Mouse (Mus musculus) erythroblast, adult 5-6 weeks (primary cell): ENCODE data around the gene Hyou1. TPM values are rescaled to one million over a fixed set of nuclear protein-coding genes. Genes with fewer than 3 reads are reported as not detected.
"Not testable (repeated sequence)": the region's sequence is repeated elsewhere in the genome, so short reads cannot be mapped to it uniquely, and the experiment has no call there.

Experiments used
- ATAC-seq: replicated peaks from 2 replicates; pipeline ENCODE4 v1.8.0; 2016; ENCODE audit warnings: moderate number of reproducible peaks, mild to moderate bottlenecking, moderate TSS enrichment, inconsistent platforms; ENCODE audit not compliant: poor library complexity, low FRiP score, severe bottlenecking
- total RNA-seq, 2 experiments: library from RNA; stranded (forward) in 1 of 2; stranded (reverse) in 1 of 2; fragments of 150-400 nt in 1 of 2; fragments of 200-764, 138-1000 nt in 1 of 2; gene quantifications; 2 replicates each; pipeline versions ENCODE4 v1.2.3 to v1.2.4; 2015 to 2017; ENCODE audit warnings: low replicate concordance in 2 of 2

Gene Hyou1
- total RNA-seq, 2 experiments from 2014 or later, result 14.0 to 16.7 TPM

DNA sequence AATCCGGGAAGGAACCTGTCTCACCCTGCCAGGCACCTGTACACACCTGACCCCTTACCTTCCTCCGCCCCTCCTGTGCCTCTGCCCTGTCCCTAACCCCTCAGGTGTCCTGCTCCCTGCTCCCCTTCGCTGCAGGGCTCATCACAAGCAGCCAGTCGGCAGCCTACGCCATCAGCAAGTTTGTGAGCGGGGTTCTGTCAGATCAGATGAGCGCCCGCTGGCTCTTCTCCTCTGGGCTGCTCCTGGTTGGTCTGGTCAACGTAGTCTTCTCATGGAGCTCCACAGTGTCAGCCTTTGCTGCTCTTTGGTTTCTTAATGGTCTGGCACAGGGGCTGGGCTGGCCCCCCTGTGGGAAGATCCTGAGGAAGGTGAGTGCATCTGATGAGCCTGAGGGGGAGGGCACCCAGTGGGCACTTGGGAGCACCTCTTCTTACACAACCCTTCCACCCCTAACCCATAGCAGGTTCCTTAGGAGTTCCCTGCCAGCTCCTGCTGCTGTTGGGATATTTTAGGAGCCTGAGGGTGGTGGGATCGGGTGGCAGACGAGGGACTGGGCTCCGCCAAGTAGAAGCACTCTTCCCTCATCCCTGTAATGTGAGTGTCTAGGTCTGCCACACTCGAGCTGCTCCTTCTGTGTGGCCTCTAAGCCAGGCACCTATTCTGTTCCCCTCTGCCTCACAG is 20.0 kb downstream of the Hyou1 start:
- no peak for ATAC-seq

DNA sequence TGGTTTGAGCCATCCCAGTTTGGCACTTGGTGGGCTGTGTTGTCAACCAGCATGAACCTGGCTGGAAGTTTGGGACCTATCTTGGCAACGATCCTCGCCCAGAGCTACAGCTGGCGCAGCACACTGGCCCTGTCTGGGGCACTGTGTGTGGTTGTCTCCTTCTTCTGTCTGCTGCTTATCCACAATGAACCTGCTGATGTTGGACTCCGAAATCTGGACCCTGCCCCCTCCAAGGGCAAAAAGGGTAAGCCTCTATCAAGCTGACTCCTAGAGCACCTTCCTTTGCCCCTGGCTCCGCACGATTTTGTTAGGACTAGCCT is 20.5 kb downstream of the Hyou1 start:
- ATAC-seq, result no peak

DNA sequence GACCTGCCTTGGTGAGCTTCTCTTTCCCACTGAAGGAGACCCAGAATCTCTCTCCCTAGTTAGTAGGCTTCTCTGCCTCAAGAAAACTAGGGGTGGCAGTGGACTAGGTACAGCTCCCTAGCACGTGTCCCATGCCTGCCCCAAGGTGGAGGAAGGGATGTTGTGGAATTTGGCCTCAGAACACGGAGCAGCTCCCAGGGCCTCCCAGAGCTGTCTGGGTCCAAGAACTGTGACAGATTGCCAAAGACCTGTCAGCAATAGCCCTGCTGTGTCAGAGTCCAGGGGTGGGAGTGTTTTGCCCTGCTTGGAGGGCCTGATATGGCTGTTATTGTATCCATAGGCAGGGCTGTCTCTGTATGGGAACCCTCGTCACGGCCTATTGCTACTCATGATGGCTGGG is 21.8 kb downstream of the Hyou1 start:
- ATAC-seq, result no peak

DNA sequence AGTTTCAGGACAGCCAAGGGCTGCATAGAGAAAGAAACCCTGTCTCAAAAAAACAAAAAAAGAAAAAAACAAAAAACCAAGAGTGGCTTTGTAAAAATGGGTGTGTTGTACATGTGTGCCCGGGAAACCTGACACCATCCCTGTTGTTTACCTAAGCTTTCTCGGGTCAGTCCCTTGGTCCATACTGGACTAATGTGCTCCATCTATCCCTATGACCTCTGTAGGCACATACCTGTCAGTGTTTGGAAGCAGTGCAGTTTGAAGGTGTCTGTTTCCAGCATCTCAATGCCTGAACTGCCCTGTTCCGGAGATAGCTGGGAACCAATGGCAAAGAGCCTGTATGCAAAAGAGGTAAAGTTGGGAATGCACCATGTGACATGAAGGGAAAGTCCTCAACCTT is 25.7 kb downstream of the Hyou1 start:
- ATAC-seq, result no peak

DNA sequence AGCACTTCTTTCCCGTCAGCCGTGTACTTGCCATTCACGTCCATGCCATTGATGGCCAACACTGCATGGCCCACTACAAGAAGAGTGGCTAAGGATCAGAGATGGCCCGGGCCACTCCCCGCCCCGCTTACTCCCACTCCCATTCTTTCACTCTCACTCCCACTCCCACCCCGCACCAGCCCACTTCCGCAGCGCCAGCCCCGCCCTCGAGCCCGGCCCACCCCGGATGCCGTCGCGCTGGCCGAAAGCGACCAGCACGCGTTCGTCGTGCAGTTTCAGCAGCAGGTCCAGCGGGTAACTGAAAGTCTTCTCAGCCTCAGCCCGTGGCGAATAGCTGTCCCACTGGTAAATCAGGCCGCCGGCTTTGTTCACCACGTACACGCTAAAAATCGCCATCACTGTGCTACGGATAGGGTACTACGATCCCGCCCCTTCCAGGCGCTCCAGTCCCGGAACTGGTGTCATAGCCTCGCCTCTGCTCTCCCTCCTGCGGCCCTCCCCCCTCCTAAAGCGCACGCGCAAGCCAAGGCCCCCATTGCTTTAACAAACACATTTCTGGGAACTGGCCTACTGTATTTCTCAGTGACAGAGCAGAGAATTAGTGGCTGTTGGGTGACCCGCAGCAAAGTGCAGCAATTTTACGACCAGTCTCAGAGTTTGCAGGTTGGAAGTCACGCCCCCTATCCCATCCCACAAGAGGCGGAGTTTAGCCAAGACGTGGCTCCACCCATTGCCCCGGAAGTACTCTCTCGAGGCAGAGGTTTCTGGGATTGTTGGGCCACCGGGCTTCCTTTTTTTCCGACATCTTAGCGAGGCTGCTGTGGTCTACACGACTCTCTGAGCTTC is 27.8 kb downstream of the Hyou1 start, which contains the start of the genes Rps25 and Trappc4:
TSS of gene Rps25 (plus strand) at position 234 of the 846 bp plus-strand sequence.
TSS of gene Trappc4 (minus strand) at position 695 of the 846 bp plus-strand sequence.
- ATAC-seq, result peak; percentile 96

DNA sequence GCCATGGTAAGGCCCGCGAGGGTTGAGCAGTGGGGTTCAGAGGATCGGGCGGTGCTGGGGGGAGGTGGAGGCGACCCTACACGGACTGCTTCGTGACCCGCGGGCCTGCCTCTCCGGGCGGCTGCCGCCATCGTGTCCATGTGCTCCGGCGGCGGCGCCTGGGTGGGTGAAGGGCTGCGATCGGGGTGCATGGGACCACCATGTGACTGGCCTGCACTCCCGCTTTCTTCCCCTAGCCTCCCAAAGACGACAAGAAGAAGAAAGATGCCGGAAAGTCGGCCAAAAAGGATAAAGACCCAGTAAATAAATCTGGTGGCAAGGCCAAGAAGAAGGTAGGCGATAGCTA is 28.4 kb downstream of the Hyou1 start:
- peak; percentile 66 for ATAC-seq

DNA sequence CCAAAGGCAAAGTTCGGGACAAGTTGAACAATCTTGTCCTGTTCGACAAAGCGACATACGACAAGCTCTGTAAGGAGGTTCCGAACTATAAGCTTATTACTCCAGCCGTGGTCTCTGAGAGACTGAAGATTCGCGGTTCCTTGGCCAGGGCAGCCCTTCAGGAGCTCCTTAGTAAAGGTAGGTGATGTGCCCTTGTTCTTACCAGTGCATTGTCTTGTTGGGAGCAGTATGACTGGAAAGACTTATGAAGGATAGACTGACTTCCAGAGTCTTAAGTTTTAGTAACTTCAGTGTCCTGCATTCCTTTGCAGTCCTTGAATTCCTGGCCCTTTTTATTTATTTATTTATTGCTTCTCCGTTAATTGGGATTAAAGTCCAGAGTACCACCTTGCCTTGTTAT is 29.4 kb downstream of the Hyou1 start:
- not testable (repeated sequence) for ATAC-seq

DNA sequence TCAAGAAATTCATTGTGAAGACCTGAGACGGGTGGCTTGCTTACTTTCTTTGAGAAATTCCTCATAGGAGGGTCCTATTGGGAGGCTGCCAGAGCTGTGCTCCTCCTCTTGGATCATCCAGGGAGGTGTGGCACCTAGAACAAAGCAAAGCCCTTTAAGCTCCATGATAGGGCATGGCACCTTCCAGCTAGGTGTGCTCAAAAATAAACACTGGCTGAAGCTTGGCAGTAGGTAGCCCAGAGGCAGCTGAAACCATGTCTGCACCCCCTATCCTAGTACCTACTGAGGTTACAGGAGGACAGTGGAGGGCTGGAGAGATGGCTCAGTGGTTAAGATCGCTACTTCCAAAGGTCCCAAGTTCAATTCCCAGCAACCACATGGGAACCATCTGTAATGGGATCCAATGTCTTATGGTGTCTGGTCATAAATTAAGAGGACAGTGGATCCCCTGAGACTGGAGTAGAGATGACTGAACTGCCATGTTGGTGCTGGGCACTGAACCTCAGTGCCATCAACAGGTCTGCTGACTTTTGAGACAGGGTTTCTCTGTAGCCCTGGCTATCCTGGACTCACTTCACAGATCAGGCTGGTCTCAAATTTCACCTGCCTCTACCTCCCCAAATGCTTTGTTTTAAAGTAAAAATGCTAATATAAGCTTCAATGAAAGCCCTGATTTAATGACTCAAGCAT is 31.5 kb downstream of the Hyou1 start:
- no peak for ATAC-seq

DNA sequence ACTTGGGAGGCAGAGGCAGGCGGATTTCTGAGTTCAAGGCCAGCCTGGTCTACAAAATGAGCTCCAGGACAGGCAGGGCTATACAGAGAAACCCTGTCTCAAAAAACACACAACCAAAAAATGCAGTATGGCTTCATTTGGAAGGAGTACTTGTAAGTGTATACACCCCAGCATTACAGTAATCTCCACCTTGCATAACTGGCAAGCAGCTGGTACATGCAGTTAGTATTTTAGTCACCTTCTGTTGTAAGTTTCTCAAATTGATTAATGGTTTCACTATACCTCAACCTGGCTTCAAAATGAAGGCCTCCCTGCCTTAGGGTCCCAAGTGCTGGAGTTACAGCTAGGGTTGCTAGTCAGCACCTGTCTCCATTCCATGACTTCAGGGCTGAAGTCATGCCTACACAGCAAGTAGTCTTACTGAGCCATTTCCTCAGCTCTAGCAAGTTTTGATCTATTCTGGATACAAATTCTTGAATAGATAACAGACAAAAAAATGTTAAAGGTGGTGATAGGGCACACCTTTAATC is 32.4 kb downstream of the Hyou1 start:
- ATAC-seq, result no peak

DNA sequence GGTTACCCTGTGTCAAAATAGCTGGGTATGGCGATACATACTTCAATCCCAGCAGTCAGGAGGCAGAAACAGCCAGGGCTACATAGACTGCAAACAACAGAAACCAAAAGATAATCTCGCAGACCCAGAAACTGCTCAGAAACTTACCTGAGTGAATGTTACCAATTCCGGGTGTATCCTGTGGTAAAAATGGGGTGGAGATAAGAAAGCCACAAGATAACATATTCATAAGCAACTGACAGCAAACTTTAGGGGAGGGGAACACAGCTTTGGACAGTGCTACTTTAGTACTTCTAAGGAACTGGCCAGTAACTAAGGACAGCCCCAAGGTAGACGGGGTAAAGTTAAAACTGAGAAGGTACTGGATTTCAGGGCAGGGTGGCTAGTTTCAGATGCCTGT is 33.0 kb downstream of the Hyou1 start:
- no peak for ATAC-seq

DNA sequence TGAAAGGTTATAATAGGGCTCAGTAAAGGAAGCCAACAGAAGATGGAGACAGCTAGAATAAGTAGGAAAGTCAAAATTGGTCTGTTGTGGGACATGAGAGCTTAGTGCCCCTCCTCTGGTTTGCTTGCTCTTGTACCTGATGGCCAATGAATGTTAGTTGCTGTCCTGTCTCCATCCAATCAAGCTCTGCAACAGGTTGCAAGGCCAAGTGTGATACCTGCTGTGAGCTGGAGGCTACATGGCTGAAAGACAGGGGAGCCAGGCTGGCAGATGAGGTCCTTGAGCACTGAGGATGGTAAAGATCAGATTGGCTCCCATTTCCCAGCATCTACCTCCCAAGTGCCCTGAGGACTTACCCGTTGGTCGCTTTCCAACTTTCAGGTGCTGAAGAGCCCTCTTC is 33.5 kb downstream of the Hyou1 start:
- ATAC-seq, result no peak

DNA sequence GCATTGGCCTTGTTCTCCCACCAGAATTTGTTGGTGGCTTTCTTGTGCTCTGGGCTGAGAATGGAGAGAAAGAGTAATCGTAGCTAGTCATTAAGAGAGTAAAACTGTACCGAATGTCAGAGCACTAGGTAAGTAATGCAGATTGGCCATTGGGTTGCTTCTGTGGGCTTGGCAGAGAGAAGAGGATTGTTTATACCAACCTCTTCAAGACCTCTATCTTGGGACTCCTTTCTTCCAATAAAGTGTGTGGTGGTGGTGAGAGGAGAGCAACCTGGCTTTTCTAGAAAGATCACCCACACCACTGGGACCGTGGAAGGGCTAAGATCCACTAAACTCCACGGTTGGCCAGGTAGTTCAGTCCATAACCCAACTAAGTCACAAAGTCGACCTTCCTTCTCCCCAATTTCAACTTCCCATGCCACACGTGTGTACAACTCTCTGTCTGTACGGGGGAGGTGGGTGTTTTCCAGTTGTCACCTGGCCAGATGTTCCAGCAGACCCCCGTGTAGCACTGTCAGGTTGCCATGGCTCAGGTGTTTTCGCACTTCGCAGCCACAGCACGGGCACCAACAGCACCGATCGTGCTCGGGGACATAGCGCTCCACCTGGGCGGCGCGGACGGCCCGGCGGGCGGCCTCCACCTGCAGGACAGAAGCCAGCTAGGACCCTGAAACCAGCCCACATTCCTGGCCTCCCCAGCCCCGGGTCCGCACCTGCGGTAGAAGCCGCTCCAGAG is 38.0 kb downstream of the Hyou1 start:
- peak; percentile 65 for ATAC-seq

DNA sequence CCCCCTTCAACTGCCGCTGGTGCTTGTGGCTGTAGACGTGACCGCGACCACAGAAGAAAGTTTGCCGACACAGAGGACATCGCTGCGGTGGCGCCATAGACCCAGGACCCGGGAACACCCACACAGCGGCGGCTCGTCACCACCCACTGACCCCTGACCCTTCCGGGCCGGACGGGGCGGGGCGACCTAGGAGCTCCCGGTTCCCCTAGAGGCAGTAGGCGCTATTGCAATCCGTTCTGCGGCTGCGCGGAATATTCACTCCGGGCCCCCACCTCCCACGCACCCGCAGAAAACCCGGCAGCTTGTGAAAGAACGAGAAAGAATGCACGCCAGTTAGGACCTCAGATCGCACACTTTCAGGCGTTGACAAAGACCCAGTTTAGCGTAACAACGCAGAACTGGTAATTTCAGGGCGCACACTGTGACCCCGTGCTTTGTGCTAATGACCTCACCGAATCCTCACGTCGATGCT is 38.6 kb downstream of the Hyou1 start:
- peak; percentile 97 for ATAC-seq

DNA sequence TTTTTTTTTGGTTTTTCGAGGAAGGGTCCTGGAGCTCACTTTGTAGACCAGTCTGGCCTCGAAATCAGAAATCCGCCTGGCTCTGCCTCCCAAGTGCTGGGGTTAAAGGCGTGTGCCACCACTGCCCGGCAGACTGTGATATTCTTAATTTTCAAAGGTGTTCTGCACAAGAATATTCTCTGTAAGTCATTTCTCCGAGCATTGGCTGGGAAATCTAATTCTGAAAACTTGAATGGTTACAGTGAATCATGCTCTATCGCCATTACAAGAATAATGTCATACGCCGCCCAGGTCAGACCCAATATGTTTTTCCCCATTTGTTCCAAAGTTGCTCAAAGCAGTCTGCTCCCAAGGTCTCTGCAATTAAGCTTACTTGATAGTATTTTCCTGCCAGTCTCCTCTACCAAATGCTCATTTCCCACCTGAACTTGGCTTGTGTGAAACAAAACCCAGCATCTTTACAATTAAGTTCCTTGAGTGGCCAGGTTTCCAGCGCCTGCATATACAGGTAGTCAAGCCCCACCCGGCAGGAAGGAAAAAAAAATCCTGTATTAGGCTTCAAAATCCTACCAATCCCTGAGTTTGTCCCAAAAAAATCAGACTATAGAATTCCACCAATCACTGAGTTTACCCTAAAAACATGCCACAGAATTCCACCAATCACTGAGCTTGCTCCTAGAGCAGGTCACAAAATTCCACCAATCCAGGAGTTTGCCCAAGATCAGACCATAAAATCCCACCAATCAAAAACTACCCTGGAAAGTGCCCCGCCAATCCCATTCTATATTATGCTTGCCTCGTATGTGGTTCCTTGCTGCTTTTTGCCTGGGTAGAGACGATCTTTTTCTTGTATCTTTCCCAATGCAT is 39.5 kb downstream of the Hyou1 start, which contains the start of gene Ccdc84:
TSS of gene Ccdc84 (minus strand) at position 51 of the 867 bp plus-strand sequence.
- no peak for ATAC-seq

DNA sequence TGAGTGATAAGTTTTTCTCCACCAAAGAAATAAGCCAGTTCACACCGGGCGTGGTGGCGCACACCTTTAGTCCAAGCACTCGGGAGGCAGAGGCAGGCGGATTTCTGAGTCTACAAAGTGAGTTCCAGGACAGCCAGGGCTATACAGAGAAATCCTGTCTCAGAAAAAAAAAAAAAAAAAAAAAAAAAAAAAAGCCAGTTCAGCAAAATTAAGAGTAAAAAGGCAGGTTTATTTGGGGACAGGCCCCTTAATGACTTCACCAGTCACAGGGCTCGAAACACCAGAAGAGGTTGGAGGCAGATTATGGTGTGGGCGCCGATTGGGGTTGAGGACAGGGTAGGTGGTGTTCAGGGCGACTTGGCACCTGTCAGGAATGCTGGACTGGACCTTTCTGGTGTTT is 40.4 kb downstream of the Hyou1 start:
- ATAC-seq, result not testable (repeated sequence)

DNA sequence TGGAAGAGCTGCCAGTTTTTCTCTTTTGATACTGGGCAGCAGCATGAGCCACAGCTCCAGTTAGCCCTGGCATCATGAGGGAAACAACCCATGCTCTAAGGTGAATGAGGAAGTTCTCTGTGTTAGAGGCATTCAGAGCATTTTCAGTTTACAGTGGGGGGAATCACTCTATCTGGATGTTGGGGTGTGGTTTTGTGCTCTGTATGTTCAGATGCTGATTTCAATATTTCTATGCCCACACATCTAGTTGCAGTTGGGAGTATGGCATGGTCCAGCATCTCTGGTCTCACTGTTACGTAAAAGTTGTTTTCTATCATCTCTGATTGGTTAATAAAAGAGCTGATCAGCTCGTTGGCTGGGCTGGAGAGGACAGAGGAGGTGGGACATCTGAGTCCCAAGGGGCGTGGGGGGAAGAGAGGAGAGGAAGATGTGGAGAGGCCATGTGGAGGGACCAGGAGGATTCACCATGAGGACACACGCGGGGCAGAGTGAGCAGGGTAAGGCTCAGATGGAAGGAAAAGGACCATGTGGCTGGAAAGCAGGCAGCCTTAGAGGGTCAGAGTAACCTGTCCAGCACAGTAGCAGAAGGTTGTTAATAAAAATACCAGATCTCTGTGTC is 41.1 kb downstream of the Hyou1 start:
- no peak for ATAC-seq

DNA sequence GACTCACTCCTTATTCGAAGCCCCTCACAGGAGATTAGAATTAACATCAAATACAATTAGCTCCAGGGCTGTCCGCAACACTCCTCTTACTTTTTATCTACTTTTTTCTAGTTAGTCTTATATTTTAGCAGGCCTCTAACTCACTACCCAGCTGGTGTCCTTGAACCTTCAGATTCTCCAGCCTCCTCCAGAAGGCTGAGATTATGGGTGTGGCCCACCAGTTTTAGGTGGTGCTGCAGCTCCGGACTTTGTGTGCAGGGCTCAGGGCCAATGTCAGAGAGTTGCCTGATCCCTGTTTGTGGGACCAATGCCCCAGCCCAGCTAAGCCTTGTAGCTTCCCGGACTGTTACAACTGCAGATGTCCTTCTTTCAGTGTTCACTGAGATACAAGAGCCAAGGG is 44.3 kb downstream of the Hyou1 start:
- no peak for ATAC-seq

DNA sequence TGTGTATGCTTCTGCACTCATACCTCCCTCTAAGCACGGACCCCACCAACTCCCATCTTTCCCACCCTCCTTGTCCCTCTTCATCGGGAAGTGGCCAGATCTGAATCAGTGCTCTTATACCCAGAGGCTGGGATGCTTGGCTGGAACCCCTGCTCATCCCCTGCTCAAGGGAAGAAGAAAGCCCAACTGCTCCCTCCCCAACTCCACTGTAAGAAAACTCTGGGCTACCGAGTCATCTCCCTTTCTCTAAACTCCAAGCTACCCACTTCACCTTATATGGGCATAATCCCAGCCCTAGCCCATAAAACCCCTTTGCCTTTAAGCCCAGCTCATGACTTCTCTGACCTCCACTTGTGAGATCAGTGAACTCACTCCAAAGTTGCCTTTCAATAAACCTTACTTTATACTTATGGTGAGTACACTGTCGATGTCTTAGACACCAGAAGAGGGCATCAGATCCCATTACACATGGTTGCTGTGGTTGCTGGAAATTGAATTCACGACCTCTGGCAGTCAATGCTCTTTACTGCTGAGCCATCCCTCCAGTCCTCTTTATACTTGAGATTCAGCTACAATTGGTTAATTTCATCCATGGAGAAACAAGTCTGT is 53.4 kb downstream of the Hyou1 start:
- no peak for ATAC-seq
